Mouse (Mus musculus): ENCODE measurements around the gene Iqgap1. TPM values are rescaled to one million over a fixed set of nuclear protein-coding genes. Genes with fewer than 3 reads are reported as not detected.

Iqgap1 gene
- total and polyA plus RNA-seq, 3 experiments: 20.6 to 87.9 (median 58.8) TPM

- Histone ChIP-seq H3K9ac (ENCODE audit: control insufficient read depth, low read depth, low read length, poor library complexity, severe bottlenecking) (no peak overlapping the region), H3K36me3 (ENCODE audit: control insufficient read depth in 1 of 2, insufficient read depth in 2 of 2, low read length in 2 of 2) (peaks cover 0 to 2% of the 10 kb centered on the region in 2 experiments; a peak in 2 of 4 replicates), H3K9me3 (replicated peaks; ENCODE audit: insufficient read depth, low read length) (no peaks in the 10 kb centered on the region), H3K27me3 (ENCODE audit: control insufficient read depth in 1 of 2, insufficient read depth in 2 of 2, low read length in 2 of 2) (no peaks in the 10 kb centered on the region), H3K27ac (ENCODE audit: control insufficient read depth, low read depth, low read length) (no peak overlapping the region), H3K4me3 (ENCODE audit: control insufficient read depth in 1 of 2, insufficient read depth in 1 of 2, low read depth in 2 of 2, low read length in 2 of 2) (no peak overlapping the region), H3K79me2 (ENCODE audit: control insufficient read depth, insufficient read depth, low read length, poor library complexity) (no peaks in the 10 kb centered on the region), H3K4me1 (ENCODE audit: control insufficient read depth in 1 of 2, insufficient read depth in 2 of 2, low read length in 2 of 2) (no peaks in the 10 kb centered on the region)
- TF ChIP-seq MAX (IDR thresholded peaks at IDR 0.05; ENCODE audit: low read length) (no peak), USF1 (IDR thresholded peaks at IDR 0.05; ENCODE audit: low read depth, low read length) (no peak), MAFK (IDR thresholded peaks at IDR 0.05; ENCODE audit: borderline replicate concordance, low read depth, low read length) (no peak), ZNF384 (IDR thresholded peaks at IDR 0.05; ENCODE audit: low read depth, low read length) (no peak), MAZ (IDR thresholded peaks at IDR 0.05; ENCODE audit: low read depth, low read length) (no peak), HCFC1 (IDR thresholded peaks at IDR 0.05; ENCODE audit: low read depth, low read length) (no peak)
- no peak for DNase-seq (ENCODE audit: low read depth, low spot score)
Observed at GRCm38 (mm10) chr7:80770466-80770865, 55.3 kb downstream of the Iqgap1 start.

DNA sequence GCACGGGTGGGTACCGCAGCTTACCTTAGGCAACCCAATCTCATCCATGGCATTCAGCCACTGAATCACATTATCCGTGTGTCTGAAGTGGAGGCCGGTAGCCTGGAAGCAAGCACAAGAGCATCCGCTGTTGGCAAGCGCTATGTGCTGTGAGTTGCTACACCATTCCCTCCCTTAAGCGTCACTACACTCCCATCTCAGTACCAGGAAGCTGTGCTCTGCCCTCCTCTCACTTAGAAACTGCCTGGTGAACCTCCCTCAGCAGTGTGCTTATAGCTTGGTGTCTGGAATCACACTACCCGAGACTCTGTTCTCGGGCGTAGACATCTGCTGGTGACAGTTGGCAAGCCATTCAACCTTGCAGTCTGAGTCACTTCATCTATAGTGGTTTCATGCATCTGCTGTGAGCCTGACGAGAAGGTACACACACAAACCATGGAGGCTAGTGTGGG, 58.9 kb downstream of the Iqgap1 start:
- Histone ChIP-seq H3K9me3 (replicated peaks; ENCODE audit: insufficient read depth, low read length) (no peaks in the 10 kb centered on the region), H3K9ac (ENCODE audit: control insufficient read depth, low read depth, low read length, poor library complexity, severe bottlenecking) (no peak overlapping the region), H3K4me3 (ENCODE audit: control insufficient read depth in 1 of 2, insufficient read depth in 1 of 2, low read depth in 2 of 2, low read length in 2 of 2) (no peak overlapping the region), H3K36me3 (ENCODE audit: control insufficient read depth in 1 of 2, insufficient read depth in 2 of 2, low read length in 2 of 2) (peaks cover 0 to 2% of the 10 kb centered on the region in 2 experiments; a peak in 2 of 4 replicates), H3K4me1 (ENCODE audit: control insufficient read depth in 1 of 2, insufficient read depth in 2 of 2, low read length in 2 of 2) (no peaks in the 10 kb centered on the region), H3K27me3 (ENCODE audit: control insufficient read depth in 1 of 2, insufficient read depth in 2 of 2, low read length in 2 of 2) (no peaks in the 10 kb centered on the region), H3K27ac (ENCODE audit: control insufficient read depth, low read depth, low read length) (no peak overlapping the region), H3K79me2 (ENCODE audit: control insufficient read depth, insufficient read depth, low read length, poor library complexity) (no peaks in the 10 kb centered on the region)
- no peak for TF ChIP-seq MAFK (IDR thresholded peaks at IDR 0.05; ENCODE audit: borderline replicate concordance, low read depth, low read length)
- no peak for TF ChIP-seq MYC (IDR thresholded peaks at IDR 0.05; ENCODE audit: low read depth, low read length)
- TF ChIP-seq GABPA (IDR thresholded peaks at IDR 0.05; ENCODE audit: low read depth, low read length): no peak
- TF ChIP-seq ZMIZ1 (IDR thresholded peaks at IDR 0.05; ENCODE audit: low read depth, low read length): no peak
- TF ChIP-seq MYB (IDR thresholded peaks at IDR 0.05; ENCODE audit: low read depth, low read length): no peak
- TF ChIP-seq RAD21 (IDR thresholded peaks at IDR 0.05; ENCODE audit: low read depth, low read length): no peak
- no peak for TF ChIP-seq BHLHE40 (IDR thresholded peaks at IDR 0.05; ENCODE audit: borderline replicate concordance, low read depth, low read length)
- no peak for TF ChIP-seq KAT2A (conservative IDR thresholded peaks at IDR 0.05; ENCODE audit: low read depth, low read length)
- no peak for TF ChIP-seq TCF12 (IDR thresholded peaks at IDR 0.05; ENCODE audit: low read depth, low read length)
- TF ChIP-seq ELF1 (IDR thresholded peaks at IDR 0.05; ENCODE audit: low read depth, low read length): no peak
- no peak for TF ChIP-seq SIN3A (IDR thresholded peaks at IDR 0.05; ENCODE audit: low read length)
- TF ChIP-seq MAX (IDR thresholded peaks at IDR 0.05; ENCODE audit: low read length): no peak
- TF ChIP-seq CHD2 (IDR thresholded peaks at IDR 0.05; ENCODE audit: low read length): no peak
- TF ChIP-seq POLR2A (IDR thresholded peaks at IDR 0.05; ENCODE audit: control insufficient read depth in 1 of 2, insufficient read depth in 1 of 2, low read depth in 1 of 2, low read length in 2 of 2, poor library complexity in 1 of 2): no peak
- no peak for TF ChIP-seq USF2 (IDR thresholded peaks at IDR 0.05; ENCODE audit: borderline replicate concordance in 1 of 2, insufficient read depth in 1 of 2, low read depth in 1 of 2, low read length in 2 of 2)
- no peak for TF ChIP-seq POLR2AphosphoS5 (IDR thresholded peaks at IDR 0.05; ENCODE audit: borderline replicate concordance, low read depth, low read length)
- TF ChIP-seq TBP (IDR thresholded peaks at IDR 0.05; ENCODE audit: low read depth, low read length): no peak
- no peak for TF ChIP-seq USF1 (IDR thresholded peaks at IDR 0.05; ENCODE audit: low read depth, low read length)
- TF ChIP-seq RCOR1 (IDR thresholded peaks at IDR 0.05; ENCODE audit: low read depth, low read length): no peak
- TF ChIP-seq HCFC1 (IDR thresholded peaks at IDR 0.05; ENCODE audit: low read depth, low read length): no peak
- DNase-seq (ENCODE audit: low read depth, low spot score): no peak

All from MEL (cell line).